Mouse (Mus musculus): ENCODE measurements at regions not wholly inside any gene's neighbourhood (a gene's known extent, or its start where the extent isn't known, plus 50 kb on each side); places are given as distances from the start of the nearest gene placed in this dataset.

DNA sequence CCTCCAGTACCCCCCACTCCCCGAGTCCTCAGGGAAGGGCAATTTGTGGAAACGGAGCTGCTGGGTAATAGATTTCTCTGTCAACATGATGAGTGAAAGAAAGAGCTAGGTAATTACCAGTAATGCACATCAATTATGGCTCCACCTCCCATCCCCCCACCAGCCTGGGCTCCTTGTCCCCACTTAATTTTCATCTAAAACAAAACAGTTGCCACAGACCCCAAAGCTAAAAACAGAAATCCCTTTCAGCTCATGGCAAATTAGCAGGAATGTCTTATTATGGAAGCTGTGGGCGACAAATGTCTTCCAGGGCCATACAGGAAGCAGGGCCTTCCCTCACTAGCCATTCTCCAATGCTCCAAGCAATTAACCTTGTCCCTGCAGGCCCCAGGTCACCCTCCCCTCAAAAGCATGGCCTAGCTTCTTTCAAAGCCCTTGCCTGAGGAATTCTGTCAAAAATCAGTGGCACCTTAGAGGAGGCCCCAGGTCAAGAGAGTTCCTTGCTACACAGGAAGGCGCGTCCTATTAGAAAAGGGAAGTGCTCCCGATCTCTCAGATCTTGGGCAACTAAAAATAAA, 125.0 kb upstream of the Mycn start:
- TF ChIP-seq POLR2A (IDR thresholded peaks at IDR 0.05; ENCODE audit: control insufficient read depth, extremely low read depth, insufficient read depth, low read length, poor library complexity) (no peak), CTCF (IDR thresholded peaks at IDR 0.05; ENCODE audit: borderline replicate concordance, control insufficient read depth, extremely low read depth, insufficient read depth, low read length, poor library complexity) (no peak)
